Mouse (Mus musculus) MEL (cell line): ENCODE data around the gene Kcp. TPM values are rescaled to one million over a fixed set of nuclear protein-coding genes. Genes with fewer than 3 reads are reported as not detected.

ENCODE experiments used
- DNase-seq: peaks from one replicate; pipeline ENCODE4 v3.0.0; 2011; ENCODE audit warnings: low read depth, low spot score
- H3K27ac ChIP-seq: 2 replicates; pipeline ENCODE4 v1.5.1; 2012; ENCODE audit warnings: low read depth, mild to moderate bottlenecking, control low read depth, low read length, moderate library complexity; ENCODE audit not compliant: control insufficient read depth
- H3K27me3 ChIP-seq, 2 experiments: fragments of 150-350 bp in 1 of 2; sonication (generic) in 1 of 2; 2 replicates each; pipeline ENCODE4 v1.6.1; 2012; ENCODE audit warnings: low read length in 2 of 2, mild to moderate bottlenecking in 2 of 2, improper control_type of control experiment in 1 of 2, moderate library complexity in 1 of 2; ENCODE audit not compliant: insufficient read depth in 2 of 2, control insufficient read depth in 1 of 2
- H3K36me3 ChIP-seq, 2 experiments: 2 replicates each; pipeline ENCODE4 v1.6.1; 2012 to 2014; ENCODE audit warnings: low read length in 2 of 2, improper control_type of control experiment in 1 of 2, inconsistent platforms in 1 of 2, mild to moderate bottlenecking in 1 of 2; ENCODE audit not compliant: insufficient read depth in 2 of 2, control insufficient read depth in 1 of 2
- H3K4me1 ChIP-seq, 2 experiments: fragments of 150-350 bp in 1 of 2; sonication (generic) in 1 of 2; 2 replicates each; pipeline ENCODE4 v1.6.1; 2012; ENCODE audit warnings: low read length in 2 of 2, improper control_type of control experiment in 1 of 2, mild to moderate bottlenecking in 1 of 2; ENCODE audit not compliant: insufficient read depth in 2 of 2, control insufficient read depth in 1 of 2
- H3K4me3 ChIP-seq, 2 experiments: fragments of 150-350 bp in 1 of 2; sonication (generic) in 1 of 2; 2 replicates each; pipeline ENCODE4 v1.5.1; 2012; ENCODE audit warnings: low read depth in 2 of 2, low read length in 2 of 2, mild to moderate bottlenecking in 2 of 2, moderate library complexity in 2 of 2, control low read depth in 1 of 2, improper control_type of control experiment in 1 of 2; ENCODE audit not compliant: control insufficient read depth in 1 of 2, insufficient read depth in 1 of 2
- H3K79me2 ChIP-seq: 2 replicates; pipeline ENCODE4 v1.6.1; 2012; ENCODE audit warnings: mild to moderate bottlenecking, low read length, moderate library complexity; ENCODE audit not compliant: control insufficient read depth, poor library complexity, insufficient read depth
- H3K9ac ChIP-seq: 2 replicates; pipeline ENCODE4 v1.6.1; 2012; ENCODE audit warnings: low read depth, mild to moderate bottlenecking, control low read depth, low read length, moderate library complexity; ENCODE audit not compliant: control insufficient read depth, poor library complexity, severe bottlenecking
- H3K9me3 ChIP-seq: fragments of 150-350 bp; sonication (generic); replicated peaks from 2 replicates; pipeline ENCODE4 v1.6.1; 2012; ENCODE audit warnings: mild to moderate bottlenecking, low read length, improper control_type of control experiment, moderate library complexity; ENCODE audit not compliant: insufficient read depth
- CHD2 ChIP-seq: IDR thresholded peaks from 2 replicates; pipeline ENCODE4 v1.6.1; 2011; ENCODE audit warnings: low read length, improper control_type of control experiment
- E2F4 ChIP-seq: IDR thresholded peaks from 2 replicates; pipeline ENCODE4 v1.6.1; 2011; ENCODE audit warnings: low read depth, low read length, improper control_type of control experiment, borderline replicate concordance
- ELF1 ChIP-seq: IDR thresholded peaks from 2 replicates; pipeline ENCODE4 v1.6.1; 2014; ENCODE audit warnings: low read depth, mild to moderate bottlenecking, inconsistent platforms, low read length, improper control_type of control experiment, moderate library complexity
- ETS1 ChIP-seq: IDR thresholded peaks from 2 replicates; pipeline ENCODE4 v1.6.1; 2012; ENCODE audit warnings: low read depth, mild to moderate bottlenecking, inconsistent platforms, low read length, improper control_type of control experiment, moderate library complexity
- KAT2A ChIP-seq: conservative IDR thresholded peaks from 2 replicates; pipeline ENCODE4 v1.6.1; 2012; ENCODE audit warnings: low read depth, low read length, improper control_type of control experiment, inconsistent platforms
- MAFK ChIP-seq: IDR thresholded peaks from 2 replicates; pipeline ENCODE4 v1.6.1; 2011; ENCODE audit warnings: low read depth, mild to moderate bottlenecking, low read length, improper control_type of control experiment, borderline replicate concordance
- MAZ ChIP-seq: IDR thresholded peaks from 2 replicates; pipeline ENCODE4 v1.6.1; 2012; ENCODE audit warnings: low read depth, mild to moderate bottlenecking, inconsistent platforms, low read length, improper control_type of control experiment
- NELFE ChIP-seq: IDR thresholded peaks from 2 replicates; pipeline ENCODE4 v1.6.1; 2011; ENCODE audit warnings: low read depth, low read length, improper control_type of control experiment
- NRF1 ChIP-seq: IDR thresholded peaks from 2 replicates; pipeline ENCODE4 v1.6.1; 2014; ENCODE audit warnings: low read depth, mild to moderate bottlenecking, inconsistent platforms, low read length, improper control_type of control experiment, moderate library complexity; ENCODE audit not compliant: poor library complexity, insufficient read depth, severe bottlenecking
- POLR2A ChIP-seq, 2 experiments: IDR thresholded peaks; 2 replicates each; pipeline ENCODE4 v1.6.1; 2011 to 2012; ENCODE audit warnings: low read length in 2 of 2, mild to moderate bottlenecking in 2 of 2, control low read depth in 1 of 2, improper control_type of control experiment in 1 of 2, low read depth in 1 of 2, moderate library complexity in 1 of 2; ENCODE audit not compliant: control insufficient read depth in 1 of 2, insufficient read depth in 1 of 2, poor library complexity in 1 of 2
- POLR2AphosphoS2 ChIP-seq: IDR thresholded peaks from 2 replicates; pipeline ENCODE4 v1.6.1; 2011; ENCODE audit warnings: low read length, improper control_type of control experiment
- RCOR1 ChIP-seq: IDR thresholded peaks from 2 replicates; pipeline ENCODE4 v1.6.1; 2012; ENCODE audit warnings: low read depth, mild to moderate bottlenecking, inconsistent platforms, low read length, improper control_type of control experiment
- SIN3A ChIP-seq: IDR thresholded peaks from 2 replicates; pipeline ENCODE4 v1.6.1; 2012; ENCODE audit warnings: low read length, improper control_type of control experiment, inconsistent platforms
- SMC3 ChIP-seq: IDR thresholded peaks from 2 replicates; pipeline ENCODE4 v1.6.1; 2011; ENCODE audit warnings: low read depth, low read length, improper control_type of control experiment
- TAL1 ChIP-seq: IDR thresholded peaks from 2 replicates; pipeline ENCODE4 v1.6.1; 2012; ENCODE audit warnings: mild to moderate bottlenecking, inconsistent platforms, low read length, moderate library complexity, mixed read lengths
- TBP ChIP-seq: IDR thresholded peaks from 2 replicates; pipeline ENCODE4 v1.8.0; 2011; ENCODE audit warnings: low read depth, low read length, improper control_type of control experiment
- UBTF ChIP-seq: IDR thresholded peaks from 2 replicates; pipeline ENCODE4 v1.6.1; 2012; ENCODE audit warnings: low read depth, mild to moderate bottlenecking, inconsistent platforms, low read length, improper control_type of control experiment, moderate library complexity, borderline replicate concordance; ENCODE audit not compliant: insufficient read depth
- USF1 ChIP-seq: IDR thresholded peaks from 2 replicates; pipeline ENCODE4 v1.6.1; 2014; ENCODE audit warnings: low read depth, mild to moderate bottlenecking, inconsistent platforms, low read length, improper control_type of control experiment, moderate library complexity
- USF2 ChIP-seq, 2 experiments: IDR thresholded peaks; 2 replicates each; pipeline ENCODE4 v1.6.1; 2011 to 2012; ENCODE audit warnings: improper control_type of control experiment in 2 of 2, low read length in 2 of 2, borderline replicate concordance in 1 of 2, inconsistent platforms in 1 of 2, low read depth in 1 of 2, mild to moderate bottlenecking in 1 of 2; ENCODE audit not compliant: insufficient read depth in 1 of 2
- ZC3H11A ChIP-seq: IDR thresholded peaks from 2 replicates; pipeline ENCODE4 v1.6.1; 2012; ENCODE audit warnings: low read depth, mild to moderate bottlenecking, inconsistent platforms, low read length, improper control_type of control experiment
- polyA plus RNA-seq, 2 experiments: library from polyadenylated mRNA; stranded (reverse) in 1 of 2; unstranded in 1 of 2; fragments of >175 nt in 1 of 2; fragments of >200 nt in 1 of 2; gene quantifications; 2 replicates each; pipeline versions ENCODE4 v1.2.1 to v1.2.4; 2012; ENCODE audit warnings: low replicate concordance in 2 of 2, low read depth in 1 of 2; ENCODE audit not compliant: insufficient read length in 2 of 2, insufficient read depth in 1 of 2, missing spikeins in 1 of 2
- total RNA-seq: library from RNA; depleted of rRNA; stranded (reverse); fragments of 300-350 nt; gene quantifications from 2 replicates; pipeline ENCODE4 v1.2.3, GENCODE M21; 2012

Kcp gene
- total and polyA plus RNA-seq, 3 experiments, result 1.3 to 6.9 TPM; not detected in 1

GRCm38 (mm10) chr6:29513284-29513683 is 5.5 kb upstream of the Kcp start:
- Histone ChIP-seq H3K27ac (peak overlapping the region; percentile 33; the same call in 1 of the 2 replicates), H3K4me3 (peak overlapping the region; percentile 52 to 76), H3K36me3 (no peaks in the 10 kb centered on the region), H3K9ac (peak overlapping the region; percentile 71), H3K9me3 (no peaks in the 10 kb centered on the region), H3K79me2 (no peaks in the 10 kb centered on the region; the same call in 1 of the 2 replicates), H3K27me3 (peaks cover 3 to 8% of the 10 kb centered on the region in 2 experiments; a peak in 3 of 4 replicates), H3K4me1 (no peaks in the 10 kb centered on the region)
- DNase-seq, result peak; percentile 69
- no peak for TF ChIP-seq SMC3
- no peak for TF ChIP-seq TAL1
- TF ChIP-seq RCOR1, result no peak
- TF ChIP-seq ETS1, result peak; percentile 41; the same call in 1 of the 2 replicates
- no peak for TF ChIP-seq ELF1
- no peak for TF ChIP-seq E2F4
- no peak for TF ChIP-seq MAFK
- TF ChIP-seq POLR2A (IDR thresholded peaks at IDR 0.05; ENCODE audit: control insufficient read depth in 1 of 2, insufficient read depth in 1 of 2, low read depth in 1 of 2, low read length in 2 of 2, poor library complexity in 1 of 2), result peak in 1 of 2 experiments; percentile 29; a peak in 1 of 4 replicates
- no peak for TF ChIP-seq UBTF
- 0 out of 2 replicates have a peak, but pooled peaks have one; percentile 22 for TF ChIP-seq TBP
- TF ChIP-seq NRF1, result peak; percentile 47; the same call in 1 of the 2 replicates
- TF ChIP-seq USF2 (IDR thresholded peaks at IDR 0.05; ENCODE audit: borderline replicate concordance in 1 of 2, insufficient read depth in 1 of 2, low read depth in 1 of 2, low read length in 2 of 2), result no peak
- no peak for TF ChIP-seq POLR2AphosphoS2
- no peak for TF ChIP-seq SIN3A
- TF ChIP-seq CHD2, result no peak

- H3K9me3 ChIP-seq, result no peaks in the 10 kb centered on the region
- H3K9ac ChIP-seq, result no peak overlapping the region
- H3K27me3 ChIP-seq, result peaks cover 14 to 18% of the 10 kb centered on the region in 2 experiments
Measured at GRCm38 (mm10) chr6:29509086-29509485, 1.3 kb upstream of the Kcp start.

More at GRCm38 (mm10) chr6:29509086-29509485, 1.3 kb upstream of the Kcp start:
- peaks cover 5 to 7% of the 10 kb centered on the region in 2 experiments; a peak in 3 of 4 replicates for H3K4me1 ChIP-seq
- TF ChIP-seq CHD2, result no peak
- TF ChIP-seq POLR2AphosphoS2, result no peak
- no peak for TF ChIP-seq NELFE
- TF ChIP-seq TAL1, result no peak
- no peak for TF ChIP-seq MAZ
- no peak for TF ChIP-seq POLR2A (IDR thresholded peaks at IDR 0.05; ENCODE audit: control insufficient read depth in 1 of 2, insufficient read depth in 1 of 2, low read depth in 1 of 2, low read length in 2 of 2, poor library complexity in 1 of 2)
- no peak for TF ChIP-seq ZC3H11A
- TF ChIP-seq USF1, result no peak
- TF ChIP-seq KAT2A, result no peak
- no peaks in the 10 kb centered on the region; the same call in 1 of the 2 replicates for H3K79me2 ChIP-seq
- H3K27ac ChIP-seq, result no peak overlapping the region
- no peak for DNase-seq
- H3K36me3 ChIP-seq, result no peaks in the 10 kb centered on the region
- no peak overlapping the region for H3K4me3 ChIP-seq
